Mouse (Mus musculus): ENCODE measurements around the gene B3gat2. TPM values are rescaled to one million over a fixed set of nuclear protein-coding genes. Genes with fewer than 3 reads are reported as not detected.

B3gat2 gene
- total and polyA plus RNA-seq, 3 experiments: 0.40 to 0.81 TPM; not detected in 1

- DNase-seq (ENCODE audit: extremely low read depth): no peak
- TF ChIP-seq MEF2A (IDR thresholded peaks at IDR 0.05; ENCODE audit: borderline replicate concordance, low read depth, low read length): no peak
- no peak for TF ChIP-seq MAZ (IDR thresholded peaks at IDR 0.05; ENCODE audit: low read depth, low read length)
- TF ChIP-seq POLR2A (IDR thresholded peaks at IDR 0.05; ENCODE audit: low read depth, low read length): no peak
- TF ChIP-seq MAFK (IDR thresholded peaks at IDR 0.05; ENCODE audit: insufficient replicate concordance, low read length): no peak
- TF ChIP-seq BHLHE40 (IDR thresholded peaks at IDR 0.05; ENCODE audit: low read depth, low read length): no peak
- TF ChIP-seq GABPA (IDR thresholded peaks at IDR 0.05; ENCODE audit: insufficient replicate concordance, low read depth, low read length): no peak
- TF ChIP-seq MYC (IDR thresholded peaks at IDR 0.05; ENCODE audit: low read depth, low read length): no peak
- no peak for TF ChIP-seq ZKSCAN1 (IDR thresholded peaks at IDR 0.05; ENCODE audit: borderline replicate concordance, low read depth, low read length)
- TF ChIP-seq HCFC1 (IDR thresholded peaks at IDR 0.05; ENCODE audit: low read depth, low read length): no peak
- no peak for TF ChIP-seq ELF1 (IDR thresholded peaks at IDR 0.05; ENCODE audit: low read depth, low read length)
- no peak for TF ChIP-seq POLR2AphosphoS2 (IDR thresholded peaks at IDR 0.05; ENCODE audit: low read depth, low read length)
- TF ChIP-seq SIN3A (IDR thresholded peaks at IDR 0.05; ENCODE audit: low read length): no peak
- TF ChIP-seq ZMIZ1 (IDR thresholded peaks at IDR 0.05; ENCODE audit: low read depth, low read length): no peak
- TF ChIP-seq KAT2A (IDR thresholded peaks at IDR 0.05; ENCODE audit: insufficient replicate concordance, low read length): no peak
- no peak for TF ChIP-seq EP300 (IDR thresholded peaks at IDR 0.05; ENCODE audit: low read length)
- no peak for TF ChIP-seq RAD21 (IDR thresholded peaks at IDR 0.05; ENCODE audit: low read depth, low read length)
- TF ChIP-seq CHD1 (IDR thresholded peaks at IDR 0.05; ENCODE audit: low read depth, low read length): no peak
- Histone ChIP-seq H3K79me2 (replicated peaks; ENCODE audit: control insufficient read depth, extremely low read depth, insufficient read depth, poor library complexity, severe bottlenecking) (no peaks in the 10 kb centered on the region), H3K27me3 (replicated peaks) (no peaks in the 10 kb centered on the region), H3K9ac (ENCODE audit: insufficient read depth, low read depth) (no peak overlapping the region), H3K9me3 (replicated peaks; ENCODE audit: low read length) (no peaks in the 10 kb centered on the region), H3K4me3 (replicated peaks in 1 of 3; ENCODE audit: low read depth in 2 of 3, low read length in 2 of 3, poor library complexity in 1 of 3) (no peak overlapping the region), H3K36me3 (replicated peaks in 1 of 2; ENCODE audit: control insufficient read depth in 1 of 2, insufficient read depth in 1 of 2, low read length in 1 of 2) (peaks cover 0 to 3% of the 10 kb centered on the region in 2 experiments), H3K27ac (ENCODE audit: insufficient read depth, low read depth) (no peak overlapping the region), H3K4me1 (ENCODE audit: control insufficient read depth in 1 of 2, insufficient read depth in 2 of 2) (peaks cover 0 to 7% of the 10 kb centered on the region in 2 experiments; a peak in 1 of 4 replicates), H3K4me2 (ENCODE audit: insufficient read depth, low read depth, poor library complexity, severe bottlenecking) (no peak overlapping the region)
- dilution Hi-C loops (cut with MboI; ENCODE audit: extremely low pct_ligation_motif_present, extremely low pct_unique_long_range_greater_than_20kb, low sequenced_read_pairs) (no loop called here), in situ Hi-C loops (cut with MboI; ENCODE audit: low pct_ligation_motif_present, low pct_unique_long_range_greater_than_20kb, low sequenced_read_pairs) (no loop called here)
Measured at GRCm38 (mm10) chr1:23834246-23834645, 72.7 kb downstream of the B3gat2 start.

- peaks cover 0 to 5% of the 10 kb centered on the region in 2 experiments for H3K36me3 ChIP-seq (replicated peaks in 1 of 2; ENCODE audit: control insufficient read depth in 1 of 2, insufficient read depth in 1 of 2, low read length in 1 of 2)
- H3K79me2 ChIP-seq (replicated peaks; ENCODE audit: control insufficient read depth, extremely low read depth, insufficient read depth, poor library complexity, severe bottlenecking): no peaks in the 10 kb centered on the region
- DNase-seq (ENCODE audit: extremely low read depth): no peak
- TF ChIP-seq MXI1 (IDR thresholded peaks at IDR 0.05; ENCODE audit: low read depth, low read length) (no peak), BHLHE40 (IDR thresholded peaks at IDR 0.05; ENCODE audit: low read depth, low read length) (no peak), MEF2A (IDR thresholded peaks at IDR 0.05; ENCODE audit: borderline replicate concordance, low read depth, low read length) (no peak), SMC3 (IDR thresholded peaks at IDR 0.05; ENCODE audit: low read depth, low read length) (no peak), ZC3H11A (IDR thresholded peaks at IDR 0.05; ENCODE audit: low read depth, low read length) (no peak), CHD1 (IDR thresholded peaks at IDR 0.05; ENCODE audit: low read depth, low read length) (no peak), ETS1 (conservative IDR thresholded peaks at IDR 0.05; ENCODE audit: low read depth, low read length) (no peak), CHD2 (IDR thresholded peaks at IDR 0.05; ENCODE audit: low read length) (no peak), USF1 (IDR thresholded peaks at IDR 0.05; ENCODE audit: low read depth, low read length) (no peak), PAX5 (IDR thresholded peaks at IDR 0.05; ENCODE audit: low read length) (no peak), ZKSCAN1 (IDR thresholded peaks at IDR 0.05; ENCODE audit: borderline replicate concordance, low read depth, low read length) (no peak), KAT2A (IDR thresholded peaks at IDR 0.05; ENCODE audit: insufficient replicate concordance, low read length) (no peak)
- in situ Hi-C loops (cut with MboI; ENCODE audit: low pct_ligation_motif_present, low pct_unique_long_range_greater_than_20kb, low sequenced_read_pairs) (no loop called here), dilution Hi-C loops (cut with MboI; ENCODE audit: extremely low pct_ligation_motif_present, extremely low pct_unique_long_range_greater_than_20kb, low sequenced_read_pairs) (no loop called here)
- H3K27me3 ChIP-seq (replicated peaks): no peaks in the 10 kb centered on the region
- H3K4me1 ChIP-seq (ENCODE audit: control insufficient read depth in 1 of 2, insufficient read depth in 2 of 2): peaks cover 0 to 7% of the 10 kb centered on the region in 2 experiments; a peak in 1 of 4 replicates
- no peak overlapping the region for H3K4me2 ChIP-seq (ENCODE audit: insufficient read depth, low read depth, poor library complexity, severe bottlenecking)
- H3K4me3 ChIP-seq (replicated peaks in 1 of 3; ENCODE audit: low read depth in 2 of 3, low read length in 2 of 3, poor library complexity in 1 of 3): no peak overlapping the region
- no peak overlapping the region for H3K9ac ChIP-seq (ENCODE audit: insufficient read depth, low read depth)
- no peaks in the 10 kb centered on the region for H3K9me3 ChIP-seq (replicated peaks; ENCODE audit: low read length)
- no peak overlapping the region for H3K27ac ChIP-seq (ENCODE audit: insufficient read depth, low read depth)
Measured at GRCm38 (mm10) chr1:23834819-23835218, 73.3 kb downstream of the B3gat2 start.

Data from CH12.LX (cell line).